Mouse (Mus musculus) left cerebral cortex, postnatal 25 days (tissue): ENCODE measurements around the gene Olfr722. TPM values are rescaled to one million over a fixed set of nuclear protein-coding genes. Genes with fewer than 3 reads are reported as not detected.
A peak's percentile ranks its signal among the peaks of the same experiment; 100 is the strongest.
"Not testable (repeated sequence)": the region's sequence is repeated elsewhere in the genome, so short reads cannot be mapped to it uniquely, and the experiment has no call there.

Experiments
- DNase-seq, 2 experiments: peaks; one replicate each; pipeline ENCODE4 v3.0.0; 2022; ENCODE audit warnings: low spot score in 2 of 2, mixed read lengths in 1 of 2
- intact Hi-C: fragments of 180-260 bp; cut with DNase I; formaldehyde crosslinking; loops from one replicate; pipeline ENCODE4 v1.15.1; 2025
- total RNA-seq, 2 experiments: library from RNA; stranded (reverse); gene quantifications; 2 replicates each; pipeline ENCODE4 v1.2.3; 2021

Olfr722 gene
- not detected for total RNA-seq

GRCm38 (mm10) chr14:49901899-49902298, at the start of gene Olfr722:
Olfr722 (minus strand) TSS chr14:49901999.
- intact Hi-C loops, result no loop called here
- DNase-seq, result no peak

DNA sequence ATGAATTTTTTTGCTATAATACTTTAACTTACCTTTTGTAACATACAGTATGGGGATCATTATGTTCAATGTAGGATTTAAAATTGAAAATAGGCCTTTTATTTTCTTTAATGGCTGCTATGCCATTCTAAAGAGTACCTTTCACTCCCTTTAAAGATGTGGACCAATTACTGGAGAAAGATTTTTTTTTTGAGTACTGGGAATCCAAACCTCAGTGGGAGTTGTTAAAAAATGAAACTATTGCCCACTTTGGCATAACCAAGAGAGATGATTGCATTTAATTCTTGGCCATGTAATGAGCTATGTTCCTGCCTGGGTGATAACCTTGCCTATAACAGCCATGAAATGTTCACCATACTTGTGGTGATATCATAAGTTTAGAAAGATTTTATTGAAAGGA, 29.9 kb upstream of the Olfr722 start, which contains the start of gene Olfr723:
Gene Olfr723 (minus strand): TSS at position 101 of the 400 bp plus-strand sequence.
- intact Hi-C loops, result loop anchor here (2.0 kb wide), 1 partner anchor 35 kb away; no protein-coding TSS in a partner anchor
- not testable (repeated sequence) for DNase-seq

DNA sequence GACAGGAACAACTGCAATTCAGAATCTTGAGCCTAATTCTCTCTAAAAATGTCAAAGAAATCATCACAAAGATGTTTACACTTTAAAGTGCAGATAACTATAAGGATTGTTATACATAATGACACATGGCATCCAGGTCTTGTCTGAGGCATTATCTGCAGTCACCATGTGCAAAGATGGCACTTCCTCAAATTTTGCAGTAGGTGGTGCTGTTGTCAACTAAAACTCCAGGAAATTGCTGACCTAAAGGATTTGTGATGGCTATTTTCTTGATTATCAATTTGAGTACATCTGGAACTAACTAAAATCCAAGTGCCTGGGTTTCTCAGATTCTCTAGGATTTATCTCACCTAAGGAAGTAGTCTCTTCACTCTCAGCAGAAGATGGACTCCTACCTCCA, 41.4 kb downstream of the Olfr722 start:
- intact Hi-C loops, result loop anchor here (5.0 kb wide), 1 partner anchor 912 kb away; no protein-coding TSS in a partner anchor
- DNase-seq, result peak in 1 of 2 experiments; percentile 2

Other genes starting within 250 kb of the Olfr722 start
- 10 to 100 TPM; 22.9 to 25.6 TPM for gene Armh4, start 118.6 kb downstream of the Olfr722 start, total RNA-seq
- gene Olfr723, start 29.8 kb upstream of the Olfr722 start, total RNA-seq, result not detected
- gene Olfr724, start 61.3 kb upstream of the Olfr722 start, total RNA-seq, result not detected
- gene Olfr725, start 138.4 kb upstream of the Olfr722 start, total RNA-seq, result not detected
- gene Olfr726, start 189.0 kb upstream of the Olfr722 start, total RNA-seq, result not detected
- not detected for gene Olfr727, start 221.2 kb upstream of the Olfr722 start, total RNA-seq
- gene Olfr728, start 240.7 kb upstream of the Olfr722 start, total RNA-seq, result not detected